14 mouse cellular contexts compared by ENCODE assay signal in genomic region chr14:29334897-29335296, GRCm38 (mm10).
DNase-seq lines count a peak whose midpoint lies in the region; ATAC-seq and TF ChIP-seq lines count a peak whose summit lies in the region.
"Had no signal": no experiment of that assay in that cellular context is flagged by ENCODE, and none has a peak within 500 bp of the region (broad histone marks: within the 10 kb centered on the region; RNA-seq: fewer than 3 reads in every experiment).

No protein-coding gene starts in this region.

- peak; percentile 20 for DNase-seq in Muller cell, postnatal 12 days (ENCODE audit: inconsistent ontology term)
- peak; percentile 2 for DNase-seq in ZHBTc4 (ENCODE audit: low read depth, low spot score)
- peak; percentile 15 for DNase-seq in stomach, postnatal 0 days (ENCODE audit: low spot score)
- no peak for DNase-seq in adrenal gland, adult (ENCODE audit: inconsistent age in 2 of 2, low spot score in 1 of 2)
- DNase-seq in left cerebral cortex, postnatal 14 days (ENCODE audit: low spot score in 2 of 2): no peak
- DNase-seq: adrenal gland, adult 8-10 months; adrenal gland, postnatal 14 days; adrenal gland, postnatal 36 days; forebrain, postnatal 0 days had no signal

- intact Hi-C loops in left cerebral cortex, postnatal 14 days (cut with DNase I): no loop called here

- no peaks in the 10 kb centered on the region for H3K9me3 ChIP-seq in stomach, postnatal 0 days (ENCODE audit: control insufficient read depth, low read length)
- H3K9me3 ChIP-seq: embryonic facial prominence, embryonic 10.5 days; embryonic facial prominence, embryonic 12.5 days; forebrain, embryonic 13.5 days; forebrain, embryonic 15.5 days had no signal

- H3K27me3 ChIP-seq in stomach, postnatal 0 days (ENCODE audit: control insufficient read depth, insufficient read depth, low read length): no peaks in the 10 kb centered on the region
- H3K27me3 ChIP-seq: embryonic facial prominence, embryonic 12.5 days; forebrain, embryonic 13.5 days; forebrain, embryonic 15.5 days; Patski had no signal

- H3K9ac ChIP-seq in stomach, postnatal 0 days (ENCODE audit: low read length): no peak overlapping the region
- H3K9ac ChIP-seq: embryonic facial prominence, embryonic 12.5 days; forebrain, embryonic 13.5 days; forebrain, embryonic 15.5 days; forebrain, postnatal 0 days had no signal

- no peak overlapping the region for H3K4me3 ChIP-seq in stomach, postnatal 0 days (ENCODE audit: low read depth, low read length)
- H3K4me3 ChIP-seq: embryonic facial prominence, embryonic 10.5 days; embryonic facial prominence, embryonic 12.5 days; forebrain, embryonic 13.5 days; forebrain, embryonic 15.5 days had no signal

- H3K36me3 ChIP-seq in stomach, postnatal 0 days (ENCODE audit: control insufficient read depth, insufficient read depth, low read length): no peaks in the 10 kb centered on the region
- H3K36me3 ChIP-seq: embryonic facial prominence, embryonic 10.5 days; embryonic facial prominence, embryonic 12.5 days; forebrain, embryonic 15.5 days had no signal

- ATAC-seq in stomach, postnatal 0 days (ENCODE audit: low FRiP score, low TSS enrichment): peak; percentile 53
- ATAC-seq: forebrain, embryonic 13.5 days; forebrain, embryonic 15.5 days; forebrain, postnatal 0 days; Patski had no signal

- 63% methylated on average over 5 of the region's 5 CpGs for WGBS in stomach, postnatal 0 days

- no peak overlapping the region for H3K4me2 ChIP-seq in stomach, postnatal 0 days (replicated peaks; ENCODE audit: low read depth)
- H3K4me2 ChIP-seq: embryonic facial prominence, embryonic 12.5 days; forebrain, embryonic 13.5 days; forebrain, embryonic 15.5 days had no signal

- TF ChIP-seq CTCF in stomach, postnatal 0 days (IDR thresholded peaks at IDR 0.05; ENCODE audit: low read depth): no peak

- H3K27ac ChIP-seq in stomach, postnatal 0 days (replicated peaks): no peak overlapping the region
- H3K27ac ChIP-seq: embryonic facial prominence, embryonic 10.5 days; embryonic facial prominence, embryonic 12.5 days; forebrain, embryonic 13.5 days; forebrain, embryonic 15.5 days had no signal

- H3K4me1 ChIP-seq in stomach, postnatal 0 days (replicated peaks; ENCODE audit: control insufficient read depth, insufficient read depth): no peaks in the 10 kb centered on the region
- H3K4me1 ChIP-seq: embryonic facial prominence, embryonic 10.5 days; embryonic facial prominence, embryonic 12.5 days; forebrain, embryonic 15.5 days had no signal

- TF ChIP-seq EP300 in stomach, postnatal 0 days (optimal IDR thresholded peaks at IDR 0.05): no peak

Comparison
In these comparisons a context has a peak if more than half of its experiments do, and no peak if none do; other contexts are left out.
1. DNase-seq: peak in Muller cell, postnatal 12 days (single experiment), ZHBTc4 (single experiment) and stomach, postnatal 0 days (single experiment); none in adrenal gland, adult (0 of 2) and left cerebral cortex, postnatal 14 days (0 of 2).